Mouse (Mus musculus): ENCODE measurements around the gene Pigk.

DNA sequence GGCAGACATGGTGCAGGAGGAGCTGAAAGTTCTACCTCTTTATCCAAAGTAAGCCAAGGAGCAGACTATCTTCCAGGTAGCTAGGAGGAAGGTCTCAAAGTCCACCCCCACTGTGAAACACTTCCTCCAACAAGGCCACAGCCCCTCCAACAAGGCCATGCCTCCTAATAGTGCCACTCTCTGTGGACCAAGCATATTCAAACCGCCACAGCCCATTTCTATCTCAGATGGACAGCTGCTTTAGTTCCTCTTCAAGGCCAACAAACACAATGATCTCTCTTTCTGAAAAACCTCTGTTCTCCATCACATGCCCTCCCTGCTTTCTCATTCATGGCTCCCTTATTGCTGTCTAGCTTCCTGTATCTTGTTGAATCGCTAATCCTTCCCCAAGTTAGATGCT lies 218.6 kb downstream of the Pigk start:
- TF ChIP-seq CTCF (IDR thresholded peaks at IDR 0.05; ENCODE audit: borderline replicate concordance, extremely low read depth, insufficient read depth, insufficient read length): no peak
- TF ChIP-seq POLR2A (IDR thresholded peaks at IDR 0.05; ENCODE audit: borderline replicate concordance, extremely low read depth, insufficient read depth, insufficient read length, poor library complexity, severe bottlenecking): no peak

All from brain, embryonic 14.5 days (tissue).